Mouse (Mus musculus) liver, embryonic 13.5 days (tissue): ENCODE data around the gene Zbtb20. TPM values are rescaled to one million over a fixed set of nuclear protein-coding genes. Genes with fewer than 3 reads are reported as not detected.

Source experiments
- ATAC-seq: fragments of 200-750 bp; cut with Nextera tagmentation; 2 replicates; pipeline ENCODE4 v1.8.0; 2017; ENCODE audit warnings: low read depth, mild to moderate bottlenecking, moderate number of reproducible peaks, moderate library complexity
- DNase-seq: peaks from one replicate; pipeline ENCODE4 v3.0.0; 2022
- H3K27ac ChIP-seq: fragments of 300-500 bp; sonication (generic); 2 replicates; pipeline ENCODE4 v1.5.1; 2015; ENCODE audit warnings: moderate library complexity, mild to moderate bottlenecking, inconsistent platforms
- H3K27me3 ChIP-seq: fragments of 300-500 bp; sonication (generic); 2 replicates; pipeline ENCODE4 v1.6.1; 2015; ENCODE audit warnings: mild to moderate bottlenecking, inconsistent platforms
- H3K36me3 ChIP-seq: fragments of 300-500 bp; sonication (generic); 2 replicates; pipeline ENCODE4 v1.6.1; 2015; ENCODE audit warnings: mild to moderate bottlenecking, inconsistent platforms
- H3K4me1 ChIP-seq: fragments of 300-500 bp; sonication (generic); replicated peaks from 2 replicates; pipeline ENCODE4 v1.6.1; 2015; ENCODE audit warnings: inconsistent platforms
- H3K4me2 ChIP-seq: fragments of 300-500 bp; sonication (generic); 2 replicates; pipeline ENCODE4 v1.6.1; 2015; ENCODE audit warnings: inconsistent platforms, mild to moderate bottlenecking, moderate library complexity
- H3K4me3 ChIP-seq: fragments of 300-500 bp; sonication (generic); replicated peaks from 2 replicates; pipeline ENCODE4 v1.5.1; 2015; ENCODE audit warnings: mild to moderate bottlenecking, inconsistent platforms
- H3K9ac ChIP-seq: fragments of 300-500 bp; sonication (generic); 2 replicates; pipeline ENCODE4 v1.6.1; 2015; ENCODE audit warnings: mild to moderate bottlenecking, inconsistent platforms
- H3K9me3 ChIP-seq: fragments of 300-500 bp; sonication (generic); replicated peaks from 2 replicates; pipeline ENCODE4 v1.6.1; 2016; ENCODE audit warnings: inconsistent platforms
- WGBS: fragments of 180-500 bp; shearing (Covaris S2); methylation state at CpG from one replicate; pipeline ENCODE4 v1.1.7; 2015; ENCODE audit not compliant: insufficient replicate concordance; 5-methylcytosine and 5-hydroxymethylcytosine counted together
- polyA plus RNA-seq: library from polyadenylated mRNA; unstranded; fragments of >200 nt; fragmentation: Nextera tagmentation; extraction: Ambion mirVana; gene quantifications from 2 replicates; pipeline ENCODE4 v1.2.1, GENCODE M21; 2015

Gene Zbtb20
- polyA plus RNA-seq, 1 experiment from 2014 or later = 2.5 TPM

GRCm38 (mm10) chr16:43464476-43465080 lies 588.9 kb downstream of the Zbtb20 start:
- no peaks in the 10 kb centered on the region for H3K27me3 ChIP-seq
- H3K4me1 ChIP-seq = no peaks in the 10 kb centered on the region
- no peak overlapping the region for H3K4me3 ChIP-seq
- no peaks in the 10 kb centered on the region for H3K36me3 ChIP-seq
- 67% methylated on average over 10 of the region's 10 CpGs for WGBS
- H3K9me3 ChIP-seq = no peaks in the 10 kb centered on the region
- no peak overlapping the region for H3K27ac ChIP-seq
- H3K9ac ChIP-seq = no peak overlapping the region
- ATAC-seq = no peak
- no peak for DNase-seq
- no peak overlapping the region for H3K4me2 ChIP-seq

- ATAC-seq = no peak
- no peak for DNase-seq
- Histone ChIP-seq H3K9ac (no peak overlapping the region), H3K36me3 (no peaks in the 10 kb centered on the region), H3K4me3 (no peak overlapping the region), H3K4me2 (no peak overlapping the region), H3K9me3 (no peaks in the 10 kb centered on the region), H3K27me3 (no peaks in the 10 kb centered on the region), H3K4me1 (no peaks in the 10 kb centered on the region), H3K27ac (no peak overlapping the region)
- 58% methylated on average over 3 of the region's 3 CpGs for WGBS
Observed at GRCm38 (mm10) chr16:43465368-43465839, 589.7 kb downstream of the Zbtb20 start.

GRCm38 (mm10) chr16:43465921-43466748 lies 590.5 kb downstream of the Zbtb20 start:
- H3K9ac ChIP-seq = no peak overlapping the region
- H3K27me3 ChIP-seq = no peaks in the 10 kb centered on the region
- no peaks in the 10 kb centered on the region for H3K36me3 ChIP-seq
- no peaks in the 10 kb centered on the region for H3K4me1 ChIP-seq
- H3K27ac ChIP-seq = no peak overlapping the region
- no peak overlapping the region for H3K4me2 ChIP-seq
- WGBS = 69% methylated on average over 9 of the region's 9 CpGs
- no peak for DNase-seq
- ATAC-seq = no peak
- no peak overlapping the region for H3K4me3 ChIP-seq
- no peaks in the 10 kb centered on the region for H3K9me3 ChIP-seq

GRCm38 (mm10) chr16:43466749-43467065 lies 591.0 kb downstream of the Zbtb20 start:
- Histone ChIP-seq H3K9ac (no peak overlapping the region), H3K4me3 (no peak overlapping the region), H3K36me3 (no peaks in the 10 kb centered on the region), H3K9me3 (no peaks in the 10 kb centered on the region), H3K27ac (no peak overlapping the region), H3K4me2 (no peak overlapping the region), H3K4me1 (no peaks in the 10 kb centered on the region), H3K27me3 (no peaks in the 10 kb centered on the region)
- no peak for ATAC-seq
- no peak for DNase-seq
- WGBS = 56% methylated on average over 2 of the region's 2 CpGs

GRCm38 (mm10) chr16:43471060-43471459 lies 595.4 kb downstream of the Zbtb20 start:
- ATAC-seq (no peak), DNase-seq (no peak)
- Histone ChIP-seq H3K4me3 (no peak overlapping the region), H3K4me2 (no peak overlapping the region), H3K9me3 (no peaks in the 10 kb centered on the region), H3K36me3 (no peaks in the 10 kb centered on the region), H3K27ac (no peak overlapping the region), H3K4me1 (no peaks in the 10 kb centered on the region), H3K27me3 (no peaks in the 10 kb centered on the region), H3K9ac (no peak overlapping the region)
- 63% methylated on average over 3 of the region's 3 CpGs for WGBS

GRCm38 (mm10) chr16:43474941-43475728 lies 599.5 kb downstream of the Zbtb20 start:
- no peaks in the 10 kb centered on the region for H3K4me1 ChIP-seq
- no peaks in the 10 kb centered on the region for H3K36me3 ChIP-seq
- no peak overlapping the region for H3K4me2 ChIP-seq
- ATAC-seq = no peak
- no peaks in the 10 kb centered on the region for H3K27me3 ChIP-seq
- no peaks in the 10 kb centered on the region for H3K9me3 ChIP-seq
- H3K9ac ChIP-seq = no peak overlapping the region
- no peak overlapping the region for H3K4me3 ChIP-seq
- no peak overlapping the region for H3K27ac ChIP-seq
- WGBS = 72% methylated on average over 11 of the region's 11 CpGs
- DNase-seq = no peak

- no peak overlapping the region for H3K9ac ChIP-seq
- 47% methylated on average over 3 of the region's 3 CpGs for WGBS
- ATAC-seq = no peak
Observed at GRCm38 (mm10) chr16:43476921-43477320, 601.2 kb downstream of the Zbtb20 start.

GRCm38 (mm10) chr16:43478352-43478751 lies 602.7 kb downstream of the Zbtb20 start:
- Histone ChIP-seq H3K4me1 (no peaks in the 10 kb centered on the region), H3K9ac (no peak overlapping the region), H3K4me3 (no peak overlapping the region), H3K4me2 (no peak overlapping the region), H3K27me3 (no peaks in the 10 kb centered on the region), H3K27ac (no peak overlapping the region), H3K9me3 (no peaks in the 10 kb centered on the region), H3K36me3 (no peaks in the 10 kb centered on the region)
- 70% methylated on average over 1 of the region's 1 CpGs for WGBS
- ATAC-seq = no peak
- no peak for DNase-seq

More at GRCm38 (mm10) chr16:43476921-43477320, 601.2 kb downstream of the Zbtb20 start:
- DNase-seq = no peak
- no peaks in the 10 kb centered on the region for H3K36me3 ChIP-seq
- no peak overlapping the region for H3K4me3 ChIP-seq
- no peaks in the 10 kb centered on the region for H3K9me3 ChIP-seq
- H3K4me1 ChIP-seq = no peaks in the 10 kb centered on the region
- H3K27ac ChIP-seq = no peak overlapping the region
- H3K27me3 ChIP-seq = no peaks in the 10 kb centered on the region
- H3K4me2 ChIP-seq = no peak overlapping the region

- Histone ChIP-seq H3K4me2 (no peak overlapping the region), H3K9ac (no peak overlapping the region), H3K4me3 (no peak overlapping the region), H3K4me1 (no peaks in the 10 kb centered on the region), H3K27me3 (no peaks in the 10 kb centered on the region), H3K9me3 (no peaks in the 10 kb centered on the region), H3K27ac (no peak overlapping the region), H3K36me3 (no peaks in the 10 kb centered on the region)
- no peak for DNase-seq
- 71% methylated on average over 6 of the region's 6 CpGs for WGBS
- no peak for ATAC-seq
Observed at GRCm38 (mm10) chr16:43480532-43480931, 604.9 kb downstream of the Zbtb20 start.

GRCm38 (mm10) chr16:43482125-43482524 lies 606.4 kb downstream of the Zbtb20 start:
- ATAC-seq (no peak), DNase-seq (no peak)
- Histone ChIP-seq H3K36me3 (no peaks in the 10 kb centered on the region), H3K9ac (no peak overlapping the region), H3K27ac (no peak overlapping the region), H3K4me1 (no peaks in the 10 kb centered on the region), H3K9me3 (no peaks in the 10 kb centered on the region), H3K4me2 (no peak overlapping the region), H3K4me3 (no peak overlapping the region), H3K27me3 (no peaks in the 10 kb centered on the region)
- WGBS = 50% methylated on average over 3 of the region's 3 CpGs

GRCm38 (mm10) chr16:43482738-43483137 lies 607.1 kb downstream of the Zbtb20 start:
- 74% methylated on average over 2 of the region's 2 CpGs for WGBS
- H3K4me1 ChIP-seq = no peaks in the 10 kb centered on the region

More at GRCm38 (mm10) chr16:43482738-43483137, 607.1 kb downstream of the Zbtb20 start:
- Histone ChIP-seq H3K9ac (no peak overlapping the region), H3K27ac (no peak overlapping the region), H3K9me3 (no peaks in the 10 kb centered on the region), H3K36me3 (no peaks in the 10 kb centered on the region), H3K27me3 (no peaks in the 10 kb centered on the region), H3K4me3 (no peak overlapping the region), H3K4me2 (no peak overlapping the region)
- DNase-seq (no peak), ATAC-seq (no peak)
